Mouse (Mus musculus) G1E (cell line): Measurements from ENCODE around the gene Rap1b.

Experiments
- CTCF ChIP-seq: IDR thresholded peaks from 2 replicates; pipeline ENCODE4 v1.5.1; 2012; ENCODE audit warnings: low read depth, low read length, inconsistent platforms, mixed read lengths
- GATA1 ChIP-seq: IDR thresholded peaks from 2 replicates; pipeline ENCODE4 v1.6.1; 2012; ENCODE audit warnings: borderline replicate concordance, low read length, inconsistent platforms, mixed read lengths
- POLR2AphosphoS5 ChIP-seq: IDR thresholded peaks from 2 replicates; pipeline ENCODE4 v1.6.1; 2012; ENCODE audit warnings: low read depth, low read length, inconsistent platforms; ENCODE audit not compliant: insufficient replicate concordance
- TAL1 ChIP-seq: conservative IDR thresholded peaks from 2 replicates; pipeline ENCODE4 v1.6.1; 2012; ENCODE audit warnings: low read depth, low read length, inconsistent platforms, mixed read lengths

DNA sequence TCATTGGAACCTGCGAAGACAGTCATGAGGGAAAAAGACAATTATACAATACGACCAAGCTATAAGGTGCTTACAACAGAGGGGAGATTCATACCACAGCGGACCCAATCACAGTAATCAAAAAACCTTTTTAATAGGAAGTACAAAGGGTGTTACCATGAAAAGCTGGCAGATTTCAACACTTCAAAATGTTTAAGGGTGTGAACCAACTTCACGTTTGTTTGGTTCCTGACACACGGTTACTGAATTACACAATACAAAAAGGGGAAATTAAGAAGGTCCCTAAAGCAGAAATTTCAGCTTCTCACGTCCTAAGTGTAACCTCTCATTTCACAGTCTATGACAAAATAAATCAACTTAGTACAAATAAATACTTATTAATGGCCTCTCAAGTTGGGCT is 27.2 kb downstream of the Rap1b start:
- TF ChIP-seq CTCF (no peak), GATA1 (no peak), POLR2AphosphoS5 (no peak), TAL1 (no peak)
